Mouse (Mus musculus) C2C12 (cell line): ENCODE results near the gene Cep68. TPM values are rescaled to one million over a fixed set of nuclear protein-coding genes. Genes with fewer than 3 reads are reported as not detected.
"Not testable (repeated sequence)": the region's sequence is repeated elsewhere in the genome, so short reads cannot be mapped to it uniquely, and the experiment has no call there.

Source experiments
- H3K27me3 ChIP-seq: one replicate; pipeline ENCODE4 v1.6.1; 2011; ENCODE audit not compliant: control insufficient read depth, insufficient read depth, insufficient read length
- H3K36me3 ChIP-seq: one replicate; pipeline ENCODE4 v1.6.1; 2011; ENCODE audit not compliant: control insufficient read depth, insufficient read depth
- H3K4me3 ChIP-seq: one replicate; pipeline ENCODE4 v1.5.1; 2011; ENCODE audit warnings: mild to moderate bottlenecking, control low read depth; ENCODE audit not compliant: poor library complexity, insufficient read depth, severe bottlenecking
- H3K79me2 ChIP-seq: one replicate; pipeline ENCODE4 v1.6.1; 2011; ENCODE audit not compliant: control insufficient read depth, insufficient read depth
- H3K79me3 ChIP-seq: one replicate; pipeline ENCODE4 v1.6.1; 2011; ENCODE audit warnings: low read depth, control low read depth
- H3ac ChIP-seq: one replicate; pipeline ENCODE3; 2011; ENCODE audit warnings: low read depth; ENCODE audit not compliant: control insufficient read depth, insufficient read length
- CEBPB ChIP-seq: IDR thresholded peaks from one replicate; pipeline ENCODE4 v1.6.1; 2011; ENCODE audit warnings: low read depth, mild to moderate bottlenecking, control low read depth, moderate library complexity
- CTCF ChIP-seq: IDR thresholded peaks from one replicate; pipeline ENCODE4 v1.5.1; 2011; ENCODE audit not compliant: control insufficient read depth, insufficient read depth, insufficient read length
- FOSL1 ChIP-seq: IDR thresholded peaks from one replicate; pipeline ENCODE4 v1.8.0; 2011; ENCODE audit warnings: mild to moderate bottlenecking, low read length; ENCODE audit not compliant: poor library complexity, insufficient read depth, severe bottlenecking
- MAX ChIP-seq: IDR thresholded peaks from one replicate; pipeline ENCODE4 v1.6.1; 2011; ENCODE audit warnings: mild to moderate bottlenecking, control low read depth
- MYOD1 ChIP-seq: IDR thresholded peaks from one replicate; pipeline ENCODE4 v1.6.1; 2011; ENCODE audit warnings: low read depth; ENCODE audit not compliant: control insufficient read depth, insufficient read length
- MYOG ChIP-seq: IDR thresholded peaks from one replicate; pipeline ENCODE4 v1.6.1; 2011; ENCODE audit not compliant: control insufficient read depth, insufficient read length; ENCODE audit errors: extremely low read depth
- USF1 ChIP-seq: IDR thresholded peaks from one replicate; pipeline ENCODE4 v1.6.1; 2011; ENCODE audit warnings: low read depth, mild to moderate bottlenecking, control low read depth, moderate library complexity
- polyA plus RNA-seq: library from polyadenylated mRNA; unstranded; fragments of >200 nt; fragmentation: generic; extraction: Trizol; gene quantifications from one replicate; pipeline ENCODE4 v1.2.1, GENCODE M21; 2012; ENCODE audit warnings: missing spikeins

The Cep68 gene
- polyA plus RNA-seq, 1 experiment: 11.0 TPM

GRCm38 (mm10) chr11:20228666-20229065 lies 20.6 kb downstream of the Cep68 start:
- Histone ChIP-seq H3ac (no peak overlapping the region), H3K79me2 (peaks cover 37% of the 10 kb centered on the region), H3K79me3 (peaks cover 13% of the 10 kb centered on the region), H3K27me3 (no peaks in the 10 kb centered on the region), H3K36me3 (peaks cover 99% of the 10 kb centered on the region), H3K4me3 (no peak overlapping the region)
- TF ChIP-seq MAX: no peak
- TF ChIP-seq MYOG: no peak
- no peak for TF ChIP-seq USF1
- no peak for TF ChIP-seq FOSL1
- no peak for TF ChIP-seq MYOD1
- no peak for TF ChIP-seq CTCF
- TF ChIP-seq CEBPB: no peak

GRCm38 (mm10) chr11:20225938-20226337 lies 23.3 kb downstream of the Cep68 start:
- H3K36me3 ChIP-seq: peaks cover 95% of the 10 kb centered on the region
- H3K79me3 ChIP-seq: peaks cover 23% of the 10 kb centered on the region
- TF ChIP-seq FOSL1: no peak
- no peak for TF ChIP-seq MAX
- TF ChIP-seq CTCF: no peak
- no peak for TF ChIP-seq MYOD1
- no peak for TF ChIP-seq MYOG
- TF ChIP-seq CEBPB: no peak
- TF ChIP-seq USF1: no peak
- no peak overlapping the region for H3ac ChIP-seq
- H3K27me3 ChIP-seq: no peaks in the 10 kb centered on the region
- peaks cover 48% of the 10 kb centered on the region for H3K79me2 ChIP-seq
- no peak overlapping the region for H3K4me3 ChIP-seq

- no peak overlapping the region for H3ac ChIP-seq
- peaks cover 30% of the 10 kb centered on the region for H3K79me3 ChIP-seq
- peaks cover 52% of the 10 kb centered on the region for H3K79me2 ChIP-seq
- no peaks in the 10 kb centered on the region for H3K27me3 ChIP-seq
- H3K4me3 ChIP-seq: no peak overlapping the region
- TF ChIP-seq CTCF: no peak
- TF ChIP-seq MYOG: no peak
- no peak for TF ChIP-seq MYOD1
- no peak for TF ChIP-seq MAX
- no peak for TF ChIP-seq FOSL1
- TF ChIP-seq CEBPB: no peak
- TF ChIP-seq USF1: no peak
- peaks cover 95% of the 10 kb centered on the region for H3K36me3 ChIP-seq
Measured at GRCm38 (mm10) chr11:20224196-20224595, 25.0 kb downstream of the Cep68 start.

GRCm38 (mm10) chr11:20221671-20222070 lies 27.6 kb downstream of the Cep68 start:
- Histone ChIP-seq H3K36me3 (peaks cover 95% of the 10 kb centered on the region), H3K79me2 (peaks cover 69% of the 10 kb centered on the region)

GRCm38 (mm10) chr11:20217227-20217626 lies 32.0 kb downstream of the Cep68 start:
- no peaks in the 10 kb centered on the region for H3K27me3 ChIP-seq
- no peak overlapping the region for H3ac ChIP-seq
- TF ChIP-seq CEBPB (no peak), MAX (no peak), MYOG (no peak), FOSL1 (no peak), CTCF (no peak), MYOD1 (no peak), USF1 (no peak)
- no peak overlapping the region for H3K4me3 ChIP-seq
- H3K79me2 ChIP-seq: peaks cover 99% of the 10 kb centered on the region
- peaks cover 77% of the 10 kb centered on the region for H3K79me3 ChIP-seq
- peaks cover 70% of the 10 kb centered on the region for H3K36me3 ChIP-seq

More at GRCm38 (mm10) chr11:20221671-20222070, 27.6 kb downstream of the Cep68 start:
- not testable (repeated sequence) for H3ac ChIP-seq, H3K27me3 ChIP-seq, H3K4me3 ChIP-seq
- H3K79me3 ChIP-seq: peaks cover 45% of the 10 kb centered on the region

- H3K4me3 ChIP-seq: no peak overlapping the region
- peaks cover 65% of the 10 kb centered on the region for H3K36me3 ChIP-seq
- H3K79me3 ChIP-seq: peaks cover 83% of the 10 kb centered on the region
- peaks cover 100% of the 10 kb centered on the region for H3K79me2 ChIP-seq
- no peaks in the 10 kb centered on the region for H3K27me3 ChIP-seq
- no peak overlapping the region for H3ac ChIP-seq
- no peak for TF ChIP-seq USF1
- TF ChIP-seq MAX: no peak
- TF ChIP-seq FOSL1: no peak
- no peak for TF ChIP-seq CEBPB
- no peak for TF ChIP-seq CTCF
- TF ChIP-seq MYOD1: no peak
- no peak for TF ChIP-seq MYOG
Measured at GRCm38 (mm10) chr11:20216415-20216814, 32.8 kb downstream of the Cep68 start.
